Comparison of ENCODE assay signal across 8 mouse cellular contexts in the genomic region with DNA sequence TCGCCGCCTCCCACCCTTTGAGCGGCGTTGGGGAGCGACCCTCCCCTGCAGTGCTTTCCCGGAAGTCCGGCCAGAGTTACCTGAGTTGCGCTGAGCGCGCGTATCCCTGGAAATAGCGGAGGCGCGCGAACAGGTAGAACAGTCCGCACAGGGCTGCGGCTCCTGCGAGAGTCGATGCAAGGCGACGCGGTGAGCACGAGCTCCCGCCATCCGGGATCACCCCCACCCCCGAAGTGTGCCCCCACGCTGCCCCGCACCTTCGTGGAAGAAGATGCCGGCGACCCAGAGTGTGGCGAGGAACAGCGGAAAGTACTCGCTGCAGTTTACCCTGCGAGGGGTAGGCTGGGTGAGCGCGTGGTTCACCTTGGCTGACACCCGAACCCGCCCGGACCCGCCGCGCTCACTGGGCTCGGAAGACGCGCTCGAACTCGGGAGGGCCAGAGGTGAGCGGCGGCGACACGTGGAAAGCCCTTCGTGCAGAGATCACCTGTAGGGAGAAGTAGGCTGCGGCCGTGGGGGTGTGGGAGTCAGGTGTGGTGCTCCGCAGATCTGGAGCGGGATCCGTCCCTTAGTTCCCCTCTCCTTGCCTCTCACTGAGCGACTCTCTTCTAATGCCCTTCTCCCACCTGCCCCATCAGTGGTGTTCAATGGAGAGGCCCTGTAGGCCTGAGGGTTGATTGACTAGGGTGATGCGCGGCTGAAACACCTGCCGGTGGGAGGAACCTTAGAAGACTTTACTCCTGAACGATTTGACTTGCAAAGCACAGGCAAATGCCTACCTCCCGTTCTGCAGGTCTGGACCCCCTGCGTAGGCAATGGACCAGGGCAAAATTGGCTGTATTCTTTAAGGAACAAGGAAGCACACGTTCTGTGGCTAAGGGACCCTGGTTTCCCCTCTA. TPM values are rescaled to one million over a fixed set of nuclear protein-coding genes. Genes with fewer than 3 reads are reported as not detected.
DNase-seq lines count a peak whose midpoint lies in the region; ATAC-seq and TF ChIP-seq lines count a peak whose summit lies in the region.

No protein-coding gene starts in this region.

- peaks cover 35% of the 10 kb centered on the region for H3K36me3 ChIP-seq in hindbrain, embryonic 13.5 days
- peaks cover 32% of the 10 kb centered on the region for H3K36me3 ChIP-seq in liver, postnatal 0 days (replicated peaks; ENCODE audit: insufficient read depth, low read length)

- DNase-seq in kidney, adult 18-20 months: peak; percentile 36
- DNase-seq in kidney, adult 11 months: no peak
- DNase-seq in liver, postnatal 0 days: peak; percentile 61
- DNase-seq in gastrocnemius, postnatal 10 days: no peak
- no peak for DNase-seq in layer of hippocampus, adult 18-20 months (ENCODE audit: low spot score in 2 of 2)

- no peaks in the 10 kb centered on the region for H3K9me3 ChIP-seq in hindbrain, embryonic 13.5 days
- H3K9me3 ChIP-seq in liver, postnatal 0 days (ENCODE audit: low read length): no peaks in the 10 kb centered on the region

- ATAC-seq in activated CD4-positive, CD25-positive, alpha-beta regulatory T cell, adult 4 months: peak; percentile 6
- peak; percentile 44 for ATAC-seq in hindbrain, embryonic 13.5 days (ENCODE audit: low FRiP score)
- ATAC-seq in liver, postnatal 0 days: peak; percentile 61
- no peak; the same call in 1 of the 2 replicates for ATAC-seq in megakaryocyte-erythroid progenitor cell, adult 5-6 weeks (replicated peaks; ENCODE audit: low FRiP score, low TSS enrichment, poor library complexity, severe bottlenecking)

- 2% methylated on average over 66 of the region's 66 CpGs for whole genome bisulfite sequencing in hindbrain, embryonic 13.5 days
- 3% methylated on average over 63 of the region's 66 CpGs for WGBS in liver, postnatal 0 days (ENCODE audit: insufficient replicate concordance)

- H3K4me3 ChIP-seq in hindbrain, embryonic 13.5 days: peak overlapping the region; percentile 57
- peak overlapping the region; percentile 73 for H3K4me3 ChIP-seq in liver, postnatal 0 days (ENCODE audit: low read depth, low read length)

- H3K27ac ChIP-seq in hindbrain, embryonic 13.5 days: no peak overlapping the region
- no peak overlapping the region for H3K27ac ChIP-seq in liver, postnatal 0 days (ENCODE audit: low read depth)

- peaks cover 54% of the 10 kb centered on the region for H3K27me3 ChIP-seq in hindbrain, embryonic 13.5 days
- H3K27me3 ChIP-seq in liver, postnatal 0 days (ENCODE audit: insufficient read depth, low read length): no peaks in the 10 kb centered on the region

- H3K9ac ChIP-seq in hindbrain, embryonic 13.5 days: peak overlapping the region; percentile 75
- peak overlapping the region; percentile 66 for H3K9ac ChIP-seq in liver, postnatal 0 days (replicated peaks)

- no peak for TF ChIP-seq CTCF in liver, postnatal 0 days (IDR thresholded peaks at IDR 0.05; ENCODE audit: low read depth)

- H3K4me1 ChIP-seq in hindbrain, embryonic 13.5 days (replicated peaks): peaks cover 22% of the 10 kb centered on the region
- peaks cover 27% of the 10 kb centered on the region for H3K4me1 ChIP-seq in liver, postnatal 0 days (ENCODE audit: insufficient read depth)

- H3K4me2 ChIP-seq in hindbrain, embryonic 13.5 days: peak overlapping the region; percentile 94
- peak overlapping the region; percentile 100 for H3K4me2 ChIP-seq in liver, postnatal 0 days (ENCODE audit: low read depth, low read length)

- no peak for TF ChIP-seq EP300 in liver, postnatal 0 days (IDR thresholded peaks at IDR 0.05; ENCODE audit: low read depth)

RNA-seq across cellular contexts. Expression of a gene that starts 1.2 kb away (rescaled TPM):
- polyA plus RNA-seq in activated CD4-positive, CD25-positive, alpha-beta regulatory T cell, adult 4 months (2017; shearing (Covaris generic)): not detected
- polyA plus RNA-seq in hindbrain, embryonic 13.5 days (2015; fragmentation: Nextera tagmentation; extraction: Ambion mirVana): 1.4 and 2.3 TPM in 2 replicates
- 0.68 and 0.89 TPM in 2 replicates for polyA plus RNA-seq in liver, postnatal 0 days (2015; fragmentation: Nextera tagmentation; extraction: Ambion mirVana)
- total RNA-seq in megakaryocyte-erythroid progenitor cell, adult 5-6 weeks (2014; fragmentation: Nextera tagmentation): 3.1 and 3.4 TPM in 2 replicates
- total RNA-seq in megakaryocyte-erythroid progenitor cell, adult 5-6 weeks (2017): 12.7 TPM in 1 of 2 replicates, not detected in the other
- 1 to 10 TPM; 2.3 to 3.9 TPM for total RNA-seq in gastrocnemius, postnatal 10 days (2021)
- total RNA-seq in layer of hippocampus, adult 18-20 months (2021): 1 to 10 TPM; 6.8 to 7.1 TPM

RNA-seq across cellular contexts. Expression of a gene that starts 26.5 kb away (rescaled TPM):
- 1 to 10 TPM; 1.0 to 1.2 TPM for polyA plus RNA-seq in activated CD4-positive, CD25-positive, alpha-beta regulatory T cell, adult 4 months (2017; shearing (Covaris generic))
- 30.4 and 36.6 TPM in 2 replicates for polyA plus RNA-seq in hindbrain, embryonic 13.5 days (2015; fragmentation: Nextera tagmentation; extraction: Ambion mirVana)
- 17.2 and 18.6 TPM in 2 replicates for polyA plus RNA-seq in liver, postnatal 0 days (2015; fragmentation: Nextera tagmentation; extraction: Ambion mirVana)
- 27.8 and 40.6 TPM in 2 replicates for total RNA-seq in megakaryocyte-erythroid progenitor cell, adult 5-6 weeks (2014; fragmentation: Nextera tagmentation)
- 11.1 and 14.5 TPM in 2 replicates for total RNA-seq in megakaryocyte-erythroid progenitor cell, adult 5-6 weeks (2017)
- total RNA-seq in gastrocnemius, postnatal 10 days (2021): 10 to 100 TPM; 31.2 to 35.0 TPM
- 10 to 100 TPM; 80.7 to 84.1 TPM for total RNA-seq in layer of hippocampus, adult 18-20 months (2021)

RNA-seq across cellular contexts. Expression of a gene that starts 26.6 kb away (rescaled TPM):
- 10 to 100 TPM; 51.8 to 58.9 TPM for polyA plus RNA-seq in activated CD4-positive, CD25-positive, alpha-beta regulatory T cell, adult 4 months (2017; shearing (Covaris generic))
- 318 and 320 TPM in 2 replicates for polyA plus RNA-seq in hindbrain, embryonic 13.5 days (2015; fragmentation: Nextera tagmentation; extraction: Ambion mirVana)
- polyA plus RNA-seq in liver, postnatal 0 days (2015; fragmentation: Nextera tagmentation; extraction: Ambion mirVana): 154 and 172 TPM in 2 replicates
- total RNA-seq in megakaryocyte-erythroid progenitor cell, adult 5-6 weeks (2014; fragmentation: Nextera tagmentation): 69.3 and 129 TPM in 2 replicates
- total RNA-seq in megakaryocyte-erythroid progenitor cell, adult 5-6 weeks (2017): 339 and 435 TPM in 2 replicates
- total RNA-seq in gastrocnemius, postnatal 10 days (2021): 100 to 1,000 TPM; 196 to 231 TPM
- total RNA-seq in layer of hippocampus, adult 18-20 months (2021): 100 to 1,000 TPM; 486 to 498 TPM

RNA-seq across cellular contexts. Expression of a gene that starts 54.9 kb away (rescaled TPM):
- polyA plus RNA-seq in activated CD4-positive, CD25-positive, alpha-beta regulatory T cell, adult 4 months (2017; shearing (Covaris generic)): 1 to 10 TPM; 4.0 to 5.5 TPM
- polyA plus RNA-seq in hindbrain, embryonic 13.5 days (2015; fragmentation: Nextera tagmentation; extraction: Ambion mirVana): 3.2 and 3.3 TPM in 2 replicates
- polyA plus RNA-seq in liver, postnatal 0 days (2015; fragmentation: Nextera tagmentation; extraction: Ambion mirVana): 1.6 TPM in 2 replicates
- 9.6 and 9.7 TPM in 2 replicates for total RNA-seq in megakaryocyte-erythroid progenitor cell, adult 5-6 weeks (2014; fragmentation: Nextera tagmentation)
- 2.9 and 3.5 TPM in 2 replicates for total RNA-seq in megakaryocyte-erythroid progenitor cell, adult 5-6 weeks (2017)
- total RNA-seq in gastrocnemius, postnatal 10 days (2021): 10 to 100 TPM; 11.7 to 13.9 TPM
- total RNA-seq in layer of hippocampus, adult 18-20 months (2021): 10 to 100 TPM; 11.0 to 11.3 TPM

Comparison
In these comparisons a context has a peak if more than half of its experiments do, and no peak if none do; other contexts are left out.
1. DNase-seq: peak in kidney, adult 18-20 months (single experiment) and liver, postnatal 0 days (single experiment); none in kidney, adult 11 months (single experiment), gastrocnemius, postnatal 10 days (single experiment) and layer of hippocampus, adult 18-20 months (0 of 2).